Mouse (Mus musculus) testis, adult 2 months (tissue): ENCODE results near the gene Rfc2. TPM values are rescaled to one million over a fixed set of nuclear protein-coding genes. Genes with fewer than 3 reads are reported as not detected.

Source experiments
- H3K27ac ChIP-seq: fragments of 200-500 bp; 2 replicates; pipeline ENCODE4 v1.5.1; 2012; ENCODE audit warnings: low read depth, low read length; ENCODE audit not compliant: control insufficient read depth, insufficient read depth
- H3K27me3 ChIP-seq: fragments of 200-500 bp; 2 replicates; pipeline ENCODE4 v1.6.1; 2012; ENCODE audit warnings: mild to moderate bottlenecking, low read length, moderate library complexity; ENCODE audit not compliant: control insufficient read depth, insufficient read depth
- H3K36me3 ChIP-seq: fragments of 200-500 bp; 2 replicates; pipeline ENCODE4 v1.6.1; 2012; ENCODE audit warnings: mild to moderate bottlenecking, low read length; ENCODE audit not compliant: control insufficient read depth, insufficient read depth
- H3K4me1 ChIP-seq: fragments of 200-500 bp; 2 replicates; pipeline ENCODE4 v1.6.1; 2012; ENCODE audit warnings: low read length; ENCODE audit not compliant: control insufficient read depth, insufficient read depth
- H3K4me3 ChIP-seq: fragments of 200-500 bp; 2 replicates; pipeline ENCODE4 v1.5.1; 2012; ENCODE audit warnings: low read depth, mild to moderate bottlenecking, low read length, moderate library complexity, mixed read lengths; ENCODE audit not compliant: control insufficient read depth
- CTCF ChIP-seq: fragments of 200-500 bp; IDR thresholded peaks from 2 replicates; pipeline ENCODE4 v1.5.1; 2012; ENCODE audit warnings: low read depth, mild to moderate bottlenecking, inconsistent platforms, low read length, moderate library complexity; ENCODE audit not compliant: control insufficient read depth, insufficient read depth, insufficient replicate concordance
- POLR2A ChIP-seq: fragments of 200-500 bp; IDR thresholded peaks from 2 replicates; pipeline ENCODE4 v1.6.1; 2012; ENCODE audit warnings: low read depth, mild to moderate bottlenecking, inconsistent platforms, low read length, moderate library complexity; ENCODE audit not compliant: control insufficient read depth
- polyA plus RNA-seq: library from polyadenylated mRNA; depleted of rRNA; stranded (reverse); fragments of >200 nt; gene quantifications from 2 replicates; pipeline ENCODE4 v1.2.3, GENCODE M21; 2012; rRNA removed

Gene Rfc2
- polyA plus RNA-seq = 304 and 310 TPM in 2 replicates

DNA sequence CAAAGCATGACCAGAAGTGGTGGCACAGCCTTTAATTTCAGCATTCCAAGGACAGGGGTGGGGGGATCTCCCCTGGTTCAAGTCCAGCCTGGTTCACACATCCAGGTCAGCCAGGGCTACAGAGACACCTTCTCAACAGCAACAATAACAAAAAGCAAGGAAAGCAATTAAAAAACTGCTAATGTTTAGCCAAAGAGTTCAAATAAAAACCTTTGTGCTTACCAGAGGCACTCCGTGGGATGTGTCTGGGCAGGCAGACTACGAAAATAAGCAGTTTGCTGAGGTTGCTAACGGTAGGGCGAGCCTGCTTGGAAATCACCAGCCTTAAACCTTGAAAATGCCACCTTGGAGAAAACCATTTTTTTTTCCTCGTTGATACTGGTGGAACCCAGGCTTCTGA is at the start of gene Rfc2:
TSS of gene Rfc2 (plus strand) at position 221 of the 400 bp plus-strand sequence.
- Histone ChIP-seq H3K4me3 (peak within 1 kb of the TSS; percentile 63), H3K4me1 (no peaks in the 10 kb centered on the region; the same call in 1 of the 2 replicates), H3K36me3 (no peaks in the 10 kb centered on the region), H3K27me3 (no peaks in the 10 kb centered on the region), H3K27ac (no peak within 1 kb of the TSS)
- TF ChIP-seq CTCF (no peak), POLR2A (no peak)

DNA sequence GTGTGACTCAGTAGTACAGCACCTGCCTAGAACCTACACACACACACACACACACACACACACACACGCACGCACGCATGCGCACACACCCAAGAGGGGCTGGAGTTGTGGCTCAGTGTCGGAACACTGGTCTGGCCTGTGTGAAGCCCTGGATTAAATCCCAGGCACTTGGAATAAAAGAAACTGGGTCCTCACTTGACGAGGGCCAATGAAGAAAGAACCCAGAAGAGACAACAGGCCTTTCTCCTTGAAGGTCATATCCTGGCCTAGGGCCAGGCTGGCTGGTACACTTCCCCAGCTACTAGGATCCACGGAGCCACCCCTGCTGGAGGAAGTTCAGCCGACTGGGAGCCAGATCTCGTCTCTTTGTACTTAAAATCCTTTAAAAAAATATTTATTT is 49.6 kb upstream of the Rfc2 start:
- TF ChIP-seq POLR2A (no peak), CTCF (no peak)
- no peak overlapping the region for H3K4me3 ChIP-seq
- H3K27ac ChIP-seq = no peak overlapping the region
- H3K27me3 ChIP-seq = no peaks in the 10 kb centered on the region
- peaks cover 9% of the 10 kb centered on the region for H3K4me1 ChIP-seq
- H3K36me3 ChIP-seq = no peaks in the 10 kb centered on the region

DNA sequence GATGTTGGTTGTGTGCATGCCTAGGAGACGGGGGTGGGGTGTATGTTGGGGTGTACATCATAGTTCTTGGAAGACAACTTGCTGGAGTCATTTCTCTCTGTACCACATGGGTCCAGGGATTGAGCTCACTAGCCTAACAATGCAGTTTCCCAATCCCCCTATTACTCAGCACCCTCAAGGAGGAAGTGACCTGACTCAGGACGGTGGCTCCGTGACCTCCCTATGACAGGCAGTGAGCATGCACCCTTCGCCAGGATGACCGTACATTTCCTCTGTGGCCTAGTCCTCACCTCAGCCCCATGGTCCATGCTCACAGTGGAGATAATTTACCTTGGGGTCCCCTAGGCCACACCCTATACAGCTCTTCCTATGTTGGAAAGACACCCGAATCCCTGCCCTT is 48.7 kb upstream of the Rfc2 start:
- no peaks in the 10 kb centered on the region for H3K36me3 ChIP-seq
- H3K27ac ChIP-seq = no peak overlapping the region
- no peak overlapping the region for H3K4me3 ChIP-seq
- H3K4me1 ChIP-seq = peaks cover 9% of the 10 kb centered on the region
- H3K27me3 ChIP-seq = no peaks in the 10 kb centered on the region
- TF ChIP-seq POLR2A = no peak
- no peak for TF ChIP-seq CTCF

DNA sequence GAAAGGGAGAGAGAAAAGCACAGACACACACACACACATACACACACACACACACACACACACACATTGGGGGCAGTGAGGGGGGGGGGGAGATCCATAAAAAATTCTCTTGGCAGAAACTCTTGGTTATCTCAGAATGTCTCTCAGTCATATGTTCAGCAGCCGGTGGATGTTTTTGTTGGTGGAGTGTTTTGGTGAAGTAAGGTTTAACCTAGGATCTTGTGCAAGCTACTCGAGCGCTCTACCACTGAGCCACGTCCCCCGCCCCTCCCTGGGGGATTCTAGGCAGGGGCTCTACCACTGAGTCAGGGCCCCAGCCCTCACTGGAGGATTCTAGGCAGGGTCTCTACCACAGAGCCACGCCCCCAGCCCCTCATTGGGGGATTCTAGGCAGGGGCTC is 45.1 kb upstream of the Rfc2 start:
- no peak overlapping the region for H3K4me3 ChIP-seq
- H3K36me3 ChIP-seq = no peaks in the 10 kb centered on the region
- no peaks in the 10 kb centered on the region for H3K27me3 ChIP-seq
- H3K4me1 ChIP-seq = peaks cover 9% of the 10 kb centered on the region
- H3K27ac ChIP-seq = no peak overlapping the region
- TF ChIP-seq POLR2A (no peak), CTCF (no peak)

DNA sequence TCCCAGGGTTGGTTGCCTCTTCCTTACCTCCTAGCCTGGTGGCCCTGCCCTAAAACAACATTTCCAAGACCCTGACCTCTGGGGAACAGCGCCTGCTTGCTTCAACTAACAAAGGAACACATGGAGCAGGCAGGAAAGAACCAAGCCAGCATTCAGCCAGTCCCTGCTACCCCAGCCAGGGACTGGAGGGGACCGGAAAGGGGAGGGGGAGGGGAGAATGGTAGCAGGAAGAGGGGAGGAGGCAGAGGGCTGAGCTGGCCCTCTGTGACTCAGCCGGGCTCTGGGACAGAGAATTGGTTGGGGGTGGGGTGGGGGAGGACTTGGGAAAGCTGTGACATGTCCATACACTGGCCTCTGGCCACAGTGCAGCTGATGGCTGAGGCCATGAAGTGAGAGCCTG is 41.3 kb upstream of the Rfc2 start:
- no peak overlapping the region for H3K4me3 ChIP-seq

DNA sequence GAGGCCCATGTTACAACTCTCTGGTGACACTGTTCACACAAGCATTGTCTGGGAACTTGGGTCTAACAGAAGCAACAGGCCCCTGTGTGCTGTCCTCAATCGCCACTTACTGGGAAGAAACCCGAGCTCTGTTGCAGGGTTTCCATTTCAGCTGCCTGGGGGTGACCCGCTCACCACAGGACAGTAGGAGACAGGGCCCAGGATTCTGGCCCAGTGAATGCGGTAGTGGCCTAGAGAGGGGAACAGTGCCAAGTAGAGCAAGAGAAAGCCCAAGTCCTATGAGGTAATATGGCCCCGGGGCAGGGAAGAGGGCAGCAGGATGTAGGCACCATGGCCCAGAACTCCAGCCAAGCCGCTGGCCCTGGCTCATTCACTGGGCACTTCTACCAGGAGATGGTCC is 40.3 kb upstream of the Rfc2 start:
- TF ChIP-seq POLR2A = no peak
- H3K27me3 ChIP-seq = no peaks in the 10 kb centered on the region
- no peak overlapping the region for H3K4me3 ChIP-seq
- H3K4me1 ChIP-seq = peaks cover 2% of the 10 kb centered on the region; the same call in 1 of the 2 replicates
- H3K36me3 ChIP-seq = no peaks in the 10 kb centered on the region
- H3K27ac ChIP-seq = no peak overlapping the region

More for the DNA sequence above, 41.3 kb upstream of the Rfc2 start:
- Histone ChIP-seq H3K36me3 (no peaks in the 10 kb centered on the region), H3K27ac (no peak overlapping the region), H3K27me3 (no peaks in the 10 kb centered on the region), H3K4me1 (peaks cover 8% of the 10 kb centered on the region)
- TF ChIP-seq CTCF = no peak
- no peak for TF ChIP-seq POLR2A

DNA sequence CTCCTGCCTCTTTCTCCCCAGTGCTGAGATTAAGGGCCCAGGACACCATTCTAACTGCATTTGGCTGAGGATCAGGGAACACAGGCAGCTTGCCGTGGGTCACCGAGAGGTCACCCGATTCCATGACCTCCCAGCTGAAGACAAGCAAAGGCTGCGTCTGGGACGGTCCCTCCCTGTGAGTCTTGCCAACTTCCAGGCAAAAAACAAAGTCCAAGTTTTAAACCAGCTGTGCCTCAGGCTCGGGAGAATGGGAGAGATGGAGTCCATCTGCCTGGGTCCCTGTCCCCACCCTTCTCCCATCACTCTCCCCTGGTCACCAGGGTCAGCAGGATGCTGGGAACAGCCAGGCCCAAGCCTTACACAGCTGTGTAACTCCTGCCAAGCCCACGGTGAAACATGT is 39.5 kb upstream of the Rfc2 start:
- no peak overlapping the region for H3K4me3 ChIP-seq
- TF ChIP-seq CTCF = no peak
- no peaks in the 10 kb centered on the region; the same call in 1 of the 2 replicates for H3K4me1 ChIP-seq
- H3K36me3 ChIP-seq = no peaks in the 10 kb centered on the region
- no peak overlapping the region for H3K27ac ChIP-seq
- no peaks in the 10 kb centered on the region for H3K27me3 ChIP-seq

DNA sequence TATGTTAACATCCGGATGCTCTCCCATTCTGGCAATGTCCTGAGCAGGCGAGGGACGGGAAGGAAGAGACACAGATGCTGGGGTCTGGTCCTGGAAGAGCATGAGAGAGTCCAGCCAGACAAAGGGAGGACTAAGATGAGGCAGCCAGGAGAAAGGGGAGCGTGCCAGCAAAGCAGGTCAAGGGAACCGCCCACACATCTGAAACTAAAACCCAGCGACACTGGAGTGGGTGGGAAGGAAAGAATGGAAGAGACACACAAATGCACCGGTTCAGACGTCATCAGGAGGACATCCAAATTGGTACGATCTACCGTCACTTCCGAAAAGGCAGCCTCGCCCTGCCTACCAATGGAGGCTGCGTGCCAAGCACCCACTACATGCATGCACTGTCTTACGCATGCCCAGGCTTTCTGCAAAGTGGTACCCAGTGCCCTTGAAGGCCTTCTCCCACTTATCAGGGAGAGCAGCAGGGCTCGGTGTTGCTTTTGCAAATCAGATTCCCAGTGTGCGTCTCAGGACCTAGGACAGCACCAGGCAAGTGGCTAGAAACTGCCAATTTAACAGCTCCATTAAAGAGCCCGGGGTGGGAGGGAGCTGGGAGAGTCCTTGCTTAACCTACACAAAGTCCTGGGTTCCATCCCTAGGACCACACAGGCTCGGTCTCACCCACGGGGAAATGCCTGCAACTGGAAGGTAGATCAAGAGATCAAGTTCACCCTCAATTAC is 36.5 kb upstream of the Rfc2 start:
- H3K4me1 ChIP-seq = no peaks in the 10 kb centered on the region; the same call in 1 of the 2 replicates
- no peaks in the 10 kb centered on the region for H3K27me3 ChIP-seq
- H3K27ac ChIP-seq = no peak overlapping the region
- no peaks in the 10 kb centered on the region for H3K36me3 ChIP-seq
- H3K4me3 ChIP-seq = no peak overlapping the region
- TF ChIP-seq CTCF (no peak), POLR2A (no peak)
